Mouse (Mus musculus) retina, postnatal 7 days (tissue): ENCODE measurements around the gene Slc25a53.
A peak's percentile ranks its signal among the peaks of the same experiment; 100 is the strongest.
"Not testable (repeated sequence)": the region's sequence is repeated elsewhere in the genome, so short reads cannot be mapped to it uniquely, and the experiment has no call there.

Experiments
- DNase-seq: peaks from one replicate; pipeline ENCODE4 v3.0.0-alpha.2; 2012; ENCODE audit warnings: low read depth, low spot score

Gene Slc25a53

GRCm38 (mm10) chrX:137038000-137038483, at the start of gene Slc25a53:
TSS of gene Slc25a53 (minus strand) at chrX:137038302.
- DNase-seq: peak; percentile 63

GRCm38 (mm10) chrX:137063202-137063601, 25.1 kb upstream of the Slc25a53 start:
- DNase-seq: no peak

GRCm38 (mm10) chrX:137049425-137050225, 11.5 kb upstream of the Slc25a53 start, which contains the start of gene Fam199x:
TSS of gene Fam199x (plus strand) at chrX:137049594.
- peak; percentile 58 for DNase-seq

- DNase-seq: no peak
Observed at GRCm38 (mm10) chrX:137049060-137049424, 10.9 kb upstream of the Slc25a53 start.

- DNase-seq: no peak
Observed at GRCm38 (mm10) chrX:137038502-137038901, 400 bp upstream of the Slc25a53 start.

- no peak for DNase-seq
Observed at GRCm38 (mm10) chrX:137037470-137037999, 567 bp downstream of the Slc25a53 start.

- DNase-seq: no peak
Observed at GRCm38 (mm10) chrX:137034322-137034721, 3.8 kb downstream of the Slc25a53 start.

- DNase-seq: no peak
Observed at GRCm38 (mm10) chrX:137031726-137032125, 6.4 kb downstream of the Slc25a53 start.

GRCm38 (mm10) chrX:137030916-137031315, 7.2 kb downstream of the Slc25a53 start:
- no peak for DNase-seq

GRCm38 (mm10) chrX:137019310-137019709, 18.8 kb downstream of the Slc25a53 start:
- peak; percentile 27 for DNase-seq

- DNase-seq: no peak
Observed at GRCm38 (mm10) chrX:137017668-137018067, 20.4 kb downstream of the Slc25a53 start.

GRCm38 (mm10) chrX:137015099-137015709, 22.9 kb downstream of the Slc25a53 start:
- peak; percentile 41 for DNase-seq

- no peak for DNase-seq
Observed at GRCm38 (mm10) chrX:136996256-136996655, 41.8 kb downstream of the Slc25a53 start.

GRCm38 (mm10) chrX:136993641-136994040, 44.5 kb downstream of the Slc25a53 start:
- no peak for DNase-seq

GRCm38 (mm10) chrX:136992978-136993547, 45.0 kb downstream of the Slc25a53 start, which contains the start of gene Zcchc18:
TSS of gene Zcchc18 (plus strand) at chrX:136993155.
- DNase-seq: peak; percentile 56

GRCm38 (mm10) chrX:136992191-136992965, 45.7 kb downstream of the Slc25a53 start:
- DNase-seq: no peak

- DNase-seq: no peak
Observed at GRCm38 (mm10) chrX:136991274-136991673, 46.8 kb downstream of the Slc25a53 start.

GRCm38 (mm10) chrX:136986039-136986438, 52.1 kb downstream of the Slc25a53 start:
- no peak for DNase-seq

GRCm38 (mm10) chrX:136978616-136979015, 59.5 kb downstream of the Slc25a53 start:
- DNase-seq: no peak

GRCm38 (mm10) chrX:136976424-136977084, 61.5 kb downstream of the Slc25a53 start, which contains the start of the genes Tmsb15l and Tmsb15b1:
TSS of gene Tmsb15l (minus strand) at chrX:136976869.
TSS of gene Tmsb15b1 (minus strand) at chrX:136976874.
- peak; percentile 67 for DNase-seq

GRCm38 (mm10) chrX:136975397-136975796, 62.7 kb downstream of the Slc25a53 start, which contains the start of gene Tmsb15b2:
TSS of gene Tmsb15b2 (minus strand) at chrX:136975497.
- not testable (repeated sequence) for DNase-seq
